Mouse (Mus musculus) neural tube, embryonic 10.5 days (tissue): ENCODE results near the gene Megf9.

Experiments
- DNase-seq: peaks from one replicate; pipeline ENCODE4 v3.0.0-alpha.2; 2017; ENCODE audit warnings: low spot score; ENCODE audit errors: extremely low spot score

Megf9 gene

GRCm38 (mm10) chr4:70523346-70523745 is 11.4 kb downstream of the Megf9 start:
- no peak for DNase-seq

- no peak for DNase-seq
These were observed 13.1 kb downstream of the Megf9 start for GRCm38 (mm10) chr4:70521506-70522292.

- no peak for DNase-seq
These were observed 17.1 kb downstream of the Megf9 start for GRCm38 (mm10) chr4:70517646-70518045.

GRCm38 (mm10) chr4:70516289-70516688 is 18.5 kb downstream of the Megf9 start:
- no peak for DNase-seq

GRCm38 (mm10) chr4:70515514-70515913 is 19.3 kb downstream of the Megf9 start:
- DNase-seq = no peak

- no peak for DNase-seq
These were observed 24.8 kb downstream of the Megf9 start for GRCm38 (mm10) chr4:70509987-70510386.

- DNase-seq = peak; percentile 13
These were observed 25.2 kb downstream of the Megf9 start for GRCm38 (mm10) chr4:70509565-70509964.

- no peak for DNase-seq
These were observed 26.6 kb downstream of the Megf9 start for GRCm38 (mm10) chr4:70508207-70508606.

GRCm38 (mm10) chr4:70505951-70506350 is 28.8 kb downstream of the Megf9 start:
- no peak for DNase-seq

- DNase-seq = no peak
These were observed 31.0 kb downstream of the Megf9 start for GRCm38 (mm10) chr4:70503827-70504226.

- DNase-seq = no peak
These were observed 35.5 kb downstream of the Megf9 start for GRCm38 (mm10) chr4:70499285-70499684.

GRCm38 (mm10) chr4:70496978-70497377 is 37.8 kb downstream of the Megf9 start:
- no peak for DNase-seq

GRCm38 (mm10) chr4:70489792-70490191 is 45.0 kb downstream of the Megf9 start:
- DNase-seq = no peak

- no peak for DNase-seq
These were observed 46.4 kb downstream of the Megf9 start for GRCm38 (mm10) chr4:70488415-70488814.

GRCm38 (mm10) chr4:70484134-70484533 is 50.7 kb downstream of the Megf9 start:
- DNase-seq = no peak

- no peak for DNase-seq
These were observed 52.9 kb downstream of the Megf9 start for GRCm38 (mm10) chr4:70481931-70482330.

- no peak for DNase-seq
These were observed 63.4 kb downstream of the Megf9 start for GRCm38 (mm10) chr4:70471398-70471797.

GRCm38 (mm10) chr4:70465921-70466689 is 68.7 kb downstream of the Megf9 start:
- DNase-seq = no peak

- no peak for DNase-seq
These were observed 71.5 kb downstream of the Megf9 start for GRCm38 (mm10) chr4:70463302-70463701.

- no peak for DNase-seq
These were observed 73.4 kb downstream of the Megf9 start for GRCm38 (mm10) chr4:70461416-70461815.

GRCm38 (mm10) chr4:70452161-70452560 is 82.6 kb downstream of the Megf9 start:
- no peak for DNase-seq

- DNase-seq = peak; percentile 22
These were observed 83.0 kb downstream of the Megf9 start for GRCm38 (mm10) chr4:70451750-70452149.

- DNase-seq = no peak
These were observed 85.1 kb downstream of the Megf9 start for GRCm38 (mm10) chr4:70449668-70450067.
